Mouse (Mus musculus): Measurements from ENCODE around the gene Thoc3.

- TF ChIP-seq CTCF (conservative IDR thresholded peaks at IDR 0.05; ENCODE audit: low read length) = no peak
- no peak for TF ChIP-seq POU5F1 (IDR thresholded peaks at IDR 0.05; ENCODE audit: borderline replicate concordance, low read length)
Observed at GRCm38 (mm10) chr13:54431161-54431560, 37.5 kb downstream of the Thoc3 start.
